Mouse (Mus musculus): Measurements from ENCODE around the gene Slc6a11. TPM values are rescaled to one million over a fixed set of nuclear protein-coding genes. Genes with fewer than 3 reads are reported as not detected.

Gene Slc6a11
- polyA plus RNA-seq, 1 experiment from 2014 or later: not detected

- ATAC-seq (ENCODE audit: insufficient number of reproducible peaks, insufficient read depth, low FRiP score, low read depth): no peak
- H3K27ac ChIP-seq (replicated peaks in 1 of 2; ENCODE audit: control insufficient read depth in 1 of 2, insufficient read depth in 1 of 2, low read depth in 2 of 2, low read length in 2 of 2): no peak overlapping the region
- H3K4me2 ChIP-seq (ENCODE audit: low read length): no peak overlapping the region
- H3K36me3 ChIP-seq (ENCODE audit: control insufficient read depth, insufficient read depth, low read length): no peaks in the 10 kb centered on the region
- H3K9ac ChIP-seq (ENCODE audit: low read length): no peak overlapping the region
- H3K27me3 ChIP-seq (ENCODE audit: control insufficient read depth, insufficient read depth, low read length): peaks cover 33% of the 10 kb centered on the region
- no peak overlapping the region for H3K4me3 ChIP-seq (ENCODE audit: control insufficient read depth in 1 of 2, insufficient read depth in 1 of 2, low read depth in 1 of 2, low read length in 2 of 2)
- WGBS: 56% methylated on average over 8 of the region's 8 CpGs
- peaks cover 5% of the 10 kb centered on the region; the same call in 1 of the 2 replicates for H3K9me3 ChIP-seq (ENCODE audit: control insufficient read depth, low read length)
- H3K4me1 ChIP-seq (ENCODE audit: control insufficient read depth in 2 of 2, insufficient read depth in 2 of 2, low read length in 2 of 2): peaks cover 8 to 14% of the 10 kb centered on the region in 2 experiments; a peak in 3 of 4 replicates
Measured at GRCm38 (mm10) chr6:114275800-114276199, 144.8 kb downstream of the Slc6a11 start.

DNA sequence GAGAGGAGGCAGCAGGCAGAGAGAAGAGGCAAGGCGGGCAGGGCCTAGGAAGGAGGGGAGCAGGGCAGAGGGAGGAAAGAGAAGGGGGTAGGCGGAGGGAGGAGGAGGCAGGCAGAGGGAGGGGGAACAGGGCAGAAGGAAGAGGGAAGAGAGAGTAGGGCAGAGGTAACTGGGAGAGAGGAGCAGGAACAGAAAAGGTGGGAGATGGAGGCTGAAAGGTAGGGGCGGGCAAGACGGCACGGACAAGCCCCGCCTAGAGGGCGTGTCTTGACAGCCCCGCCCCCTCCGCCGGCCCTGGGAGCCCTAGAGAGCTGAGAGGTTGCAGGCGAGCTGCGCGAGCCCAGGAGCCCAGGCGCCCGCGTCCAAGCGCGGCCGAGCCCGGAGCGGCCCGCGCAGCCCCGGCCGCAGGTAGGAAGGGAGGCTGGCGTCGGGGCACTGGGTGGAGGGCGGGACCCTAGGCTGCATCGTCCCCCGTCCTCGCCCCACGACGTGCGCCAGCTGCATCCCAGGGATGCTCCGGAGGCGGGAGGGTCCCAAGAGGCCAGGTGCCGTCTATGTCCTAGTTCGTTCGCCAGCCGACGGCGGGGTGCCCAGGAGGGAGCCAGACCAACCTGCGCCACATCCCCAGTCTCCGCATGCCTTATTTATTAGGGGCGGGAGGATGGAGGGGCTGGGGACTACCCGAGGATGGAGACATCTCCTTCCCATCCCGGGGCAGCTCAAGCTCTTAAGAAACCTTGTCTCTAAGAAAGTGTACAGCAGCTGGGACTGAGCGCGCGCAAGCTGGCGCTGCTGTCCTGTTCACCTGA lies 151.6 kb downstream of the Slc6a11 start, which contains the start of gene Slc6a1:
TSS of gene Slc6a1 (plus strand) at position 167 of the 809 bp plus-strand sequence.
- 2% methylated on average over 51 of the region's 51 CpGs for WGBS
- peaks cover 0 to 2% of the 10 kb centered on the region in 2 experiments; a peak in 1 of 4 replicates for H3K4me1 ChIP-seq (ENCODE audit: control insufficient read depth in 2 of 2, insufficient read depth in 2 of 2, low read length in 2 of 2)
- H3K4me3 ChIP-seq (ENCODE audit: control insufficient read depth in 1 of 2, insufficient read depth in 1 of 2, low read depth in 1 of 2, low read length in 2 of 2): peak within 1 kb of the TSS in 1 of 2 experiments; percentile 13; a peak in 1 of 4 replicates
- H3K9me3 ChIP-seq (ENCODE audit: control insufficient read depth, low read length): peaks cover 5% of the 10 kb centered on the region; the same call in 1 of the 2 replicates
- no peak within 1 kb of the TSS for H3K27ac ChIP-seq (replicated peaks in 1 of 2; ENCODE audit: control insufficient read depth in 1 of 2, insufficient read depth in 1 of 2, low read depth in 2 of 2, low read length in 2 of 2)
- no peak within 1 kb of the TSS for H3K4me2 ChIP-seq (ENCODE audit: low read length)
- no peaks in the 10 kb centered on the region for H3K36me3 ChIP-seq (ENCODE audit: control insufficient read depth, insufficient read depth, low read length)
- peaks cover 80% of the 10 kb centered on the region for H3K27me3 ChIP-seq (ENCODE audit: control insufficient read depth, insufficient read depth, low read length)
- ATAC-seq (ENCODE audit: insufficient number of reproducible peaks, insufficient read depth, low FRiP score, low read depth): peak; percentile 41; the same call in 1 of the 2 replicates
- no peak within 1 kb of the TSS for H3K9ac ChIP-seq (ENCODE audit: low read length)

GRCm38 (mm10) chr6:114283278-114283770 lies 152.3 kb downstream of the Slc6a11 start:
- Histone ChIP-seq H3K4me3 (ENCODE audit: control insufficient read depth in 1 of 2, insufficient read depth in 1 of 2, low read depth in 1 of 2, low read length in 2 of 2) (no peak overlapping the region), H3K36me3 (ENCODE audit: control insufficient read depth, insufficient read depth, low read length) (no peaks in the 10 kb centered on the region), H3K27me3 (ENCODE audit: control insufficient read depth, insufficient read depth, low read length) (peaks cover 83% of the 10 kb centered on the region), H3K27ac (replicated peaks in 1 of 2; ENCODE audit: control insufficient read depth in 1 of 2, insufficient read depth in 1 of 2, low read depth in 2 of 2, low read length in 2 of 2) (no peak overlapping the region), H3K9ac (ENCODE audit: low read length) (no peak overlapping the region), H3K9me3 (ENCODE audit: control insufficient read depth, low read length) (peaks cover 5% of the 10 kb centered on the region; the same call in 1 of the 2 replicates), H3K4me2 (ENCODE audit: low read length) (no peak overlapping the region), H3K4me1 (ENCODE audit: control insufficient read depth in 2 of 2, insufficient read depth in 2 of 2, low read length in 2 of 2) (peaks cover 0 to 2% of the 10 kb centered on the region in 2 experiments; a peak in 1 of 4 replicates)
- WGBS: 16% methylated on average over 8 of the region's 8 CpGs
- no peak for ATAC-seq (ENCODE audit: insufficient number of reproducible peaks, insufficient read depth, low FRiP score, low read depth)

- Histone ChIP-seq H3K27me3 (ENCODE audit: control insufficient read depth, insufficient read depth, low read length) (peaks cover 77% of the 10 kb centered on the region), H3K4me3 (ENCODE audit: control insufficient read depth in 1 of 2, insufficient read depth in 1 of 2, low read depth in 1 of 2, low read length in 2 of 2) (no peak overlapping the region), H3K4me2 (ENCODE audit: low read length) (no peak overlapping the region), H3K9me3 (ENCODE audit: control insufficient read depth, low read length) (peaks cover 5% of the 10 kb centered on the region; the same call in 1 of the 2 replicates), H3K9ac (ENCODE audit: low read length) (no peak overlapping the region), H3K36me3 (ENCODE audit: control insufficient read depth, insufficient read depth, low read length) (no peaks in the 10 kb centered on the region), H3K27ac (replicated peaks in 1 of 2; ENCODE audit: control insufficient read depth in 1 of 2, insufficient read depth in 1 of 2, low read depth in 2 of 2, low read length in 2 of 2) (no peak overlapping the region), H3K4me1 (ENCODE audit: control insufficient read depth in 2 of 2, insufficient read depth in 2 of 2, low read length in 2 of 2) (peaks cover 0 to 2% of the 10 kb centered on the region in 2 experiments; a peak in 1 of 4 replicates)
- ATAC-seq (ENCODE audit: insufficient number of reproducible peaks, insufficient read depth, low FRiP score, low read depth): no peak
- WGBS: 52% methylated on average over 10 of the region's 10 CpGs
Measured at GRCm38 (mm10) chr6:114283927-114284703, 153.1 kb downstream of the Slc6a11 start.

DNA sequence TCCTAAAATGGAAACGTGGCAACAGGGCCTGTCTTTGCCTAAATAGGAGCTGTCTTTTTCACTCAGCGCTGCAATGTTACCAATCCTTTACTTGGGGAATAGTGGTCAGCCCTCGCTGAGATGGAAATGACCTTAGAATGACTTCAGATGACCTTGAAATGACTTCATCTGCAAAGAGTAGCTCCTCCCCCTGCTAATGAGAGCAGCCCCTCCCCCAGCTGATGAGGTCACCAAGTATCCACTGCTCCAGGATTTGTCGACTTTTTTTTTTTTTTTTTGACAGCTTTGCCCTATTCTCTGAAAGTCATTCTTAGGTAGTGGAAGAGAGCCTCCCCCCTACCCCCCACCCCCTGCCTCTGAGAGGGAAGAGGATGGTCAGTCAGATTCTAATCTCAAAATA lies 154.4 kb downstream of the Slc6a11 start:
- Histone ChIP-seq H3K9me3 (ENCODE audit: control insufficient read depth, low read length) (peaks cover 2% of the 10 kb centered on the region; the same call in 1 of the 2 replicates), H3K36me3 (ENCODE audit: control insufficient read depth, insufficient read depth, low read length) (no peaks in the 10 kb centered on the region), H3K4me1 (ENCODE audit: control insufficient read depth in 2 of 2, insufficient read depth in 2 of 2, low read length in 2 of 2) (peaks cover 0 to 2% of the 10 kb centered on the region in 2 experiments; a peak in 1 of 4 replicates), H3K4me2 (ENCODE audit: low read length) (no peak overlapping the region), H3K27me3 (ENCODE audit: control insufficient read depth, insufficient read depth, low read length) (peaks cover 81% of the 10 kb centered on the region), H3K27ac (replicated peaks in 1 of 2; ENCODE audit: control insufficient read depth in 1 of 2, insufficient read depth in 1 of 2, low read depth in 2 of 2, low read length in 2 of 2) (no peak overlapping the region), H3K4me3 (ENCODE audit: control insufficient read depth in 1 of 2, insufficient read depth in 1 of 2, low read depth in 1 of 2, low read length in 2 of 2) (no peak overlapping the region), H3K9ac (ENCODE audit: low read length) (no peak overlapping the region)
- no peak for ATAC-seq (ENCODE audit: insufficient number of reproducible peaks, insufficient read depth, low FRiP score, low read depth)
- 23% methylated on average over 4 of the region's 4 CpGs for WGBS

- Histone ChIP-seq H3K4me3 (ENCODE audit: control insufficient read depth in 1 of 2, insufficient read depth in 1 of 2, low read depth in 1 of 2, low read length in 2 of 2) (no peak overlapping the region), H3K36me3 (ENCODE audit: control insufficient read depth, insufficient read depth, low read length) (no peaks in the 10 kb centered on the region), H3K9me3 (ENCODE audit: control insufficient read depth, low read length) (no peaks in the 10 kb centered on the region), H3K27ac (replicated peaks in 1 of 2; ENCODE audit: control insufficient read depth in 1 of 2, insufficient read depth in 1 of 2, low read depth in 2 of 2, low read length in 2 of 2) (no peak overlapping the region), H3K27me3 (ENCODE audit: control insufficient read depth, insufficient read depth, low read length) (peaks cover 54% of the 10 kb centered on the region), H3K9ac (ENCODE audit: low read length) (no peak overlapping the region), H3K4me2 (ENCODE audit: low read length) (no peak overlapping the region), H3K4me1 (ENCODE audit: control insufficient read depth in 2 of 2, insufficient read depth in 2 of 2, low read length in 2 of 2) (peaks cover 0 to 5% of the 10 kb centered on the region in 2 experiments; a peak in 1 of 4 replicates)
- no peak for ATAC-seq (ENCODE audit: insufficient number of reproducible peaks, insufficient read depth, low FRiP score, low read depth)
- 18% methylated on average over 7 of the region's 7 CpGs for WGBS
Measured at GRCm38 (mm10) chr6:114289106-114289505, 158.1 kb downstream of the Slc6a11 start.

DNA sequence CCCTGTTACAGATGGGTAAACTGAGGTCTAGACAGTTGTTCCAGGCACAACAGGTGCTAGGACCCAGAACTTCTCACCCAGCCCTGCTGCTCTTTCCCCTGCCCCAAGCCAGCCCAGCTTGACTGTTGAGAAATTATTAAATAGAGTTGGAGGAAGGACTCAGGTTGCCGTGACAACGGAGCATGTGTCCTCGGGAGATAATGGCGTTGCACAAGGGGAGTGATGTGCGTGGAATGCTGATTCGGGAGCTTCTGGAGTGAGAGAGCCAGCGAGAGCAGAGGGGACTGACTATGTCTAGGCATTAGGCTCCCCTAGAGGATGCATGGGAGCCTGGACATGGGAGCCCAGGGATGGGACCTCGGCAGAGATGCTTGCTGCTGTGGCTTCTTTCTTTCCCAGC lies 159.1 kb downstream of the Slc6a11 start:
- no peak overlapping the region for H3K4me3 ChIP-seq (ENCODE audit: control insufficient read depth in 1 of 2, insufficient read depth in 1 of 2, low read depth in 1 of 2, low read length in 2 of 2)
- peaks cover 44% of the 10 kb centered on the region for H3K27me3 ChIP-seq (ENCODE audit: control insufficient read depth, insufficient read depth, low read length)
- no peak for ATAC-seq (ENCODE audit: insufficient number of reproducible peaks, insufficient read depth, low FRiP score, low read depth)
- H3K4me2 ChIP-seq (ENCODE audit: low read length): no peak overlapping the region
- H3K9ac ChIP-seq (ENCODE audit: low read length): no peak overlapping the region
- 39% methylated on average over 8 of the region's 8 CpGs for WGBS
- peaks cover 0 to 4% of the 10 kb centered on the region in 2 experiments; a peak in 1 of 4 replicates for H3K4me1 ChIP-seq (ENCODE audit: control insufficient read depth in 2 of 2, insufficient read depth in 2 of 2, low read length in 2 of 2)
- no peaks in the 10 kb centered on the region for H3K36me3 ChIP-seq (ENCODE audit: control insufficient read depth, insufficient read depth, low read length)
- no peak overlapping the region for H3K27ac ChIP-seq (replicated peaks in 1 of 2; ENCODE audit: control insufficient read depth in 1 of 2, insufficient read depth in 1 of 2, low read depth in 2 of 2, low read length in 2 of 2)
- H3K9me3 ChIP-seq (ENCODE audit: control insufficient read depth, low read length): no peaks in the 10 kb centered on the region

Measured in heart, embryonic 14.5 days (tissue).